Mouse (Mus musculus) liver, embryonic 14.5 days (tissue): ENCODE measurements at regions not wholly inside any gene's neighbourhood (a gene's known extent, or its start where the extent isn't known, plus 50 kb on each side); places are given as distances from the start of the nearest gene placed in this dataset.

ENCODE experiments used
- CTCF ChIP-seq: IDR thresholded peaks from 2 replicates; pipeline ENCODE4 v1.5.1; 2016; ENCODE audit warnings: antibody characterized with exemption, low read depth, control low read depth
- EP300 ChIP-seq: IDR thresholded peaks from 2 replicates; pipeline ENCODE4 v1.6.1; 2016; ENCODE audit warnings: antibody characterized with exemption, low read depth

DNA sequence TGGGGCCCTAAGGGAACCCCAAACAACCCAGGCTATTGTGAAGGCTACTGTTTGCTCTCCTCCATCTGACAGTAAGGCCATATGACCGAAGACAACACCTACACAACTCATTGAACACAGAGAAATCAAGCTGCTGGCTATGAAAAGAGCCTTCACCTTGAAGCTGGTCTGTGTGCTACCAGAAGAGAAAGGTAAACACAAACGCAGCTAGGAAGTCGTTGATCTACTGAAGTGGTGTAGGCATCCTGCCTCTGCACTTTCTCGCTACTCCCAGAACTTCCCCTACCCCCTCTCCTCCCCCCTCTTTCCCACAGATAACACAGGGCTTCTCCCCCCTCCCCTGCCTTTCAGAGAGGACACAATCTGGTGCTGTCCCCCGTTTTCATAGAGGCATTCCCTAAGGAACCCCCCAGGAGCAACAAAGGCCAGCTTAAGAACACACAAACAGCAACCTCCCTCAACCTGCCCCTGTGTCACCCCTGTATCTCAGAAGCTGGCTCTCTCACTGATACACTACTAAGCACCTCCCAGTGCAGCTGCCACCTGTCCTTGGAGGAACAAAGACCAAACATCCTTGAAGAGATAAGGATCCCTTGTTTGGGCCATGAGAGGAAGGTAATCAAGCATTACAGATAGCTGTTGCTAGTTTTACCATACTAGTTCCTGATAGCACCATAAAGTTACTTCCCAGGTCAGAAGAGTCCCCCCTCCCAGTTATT is 368.2 kb upstream of the Pkdcc start:
- TF ChIP-seq CTCF (no peak), EP300 (no peak)
